Mouse (Mus musculus) urinary bladder, adult 2 months (tissue): Measurements from ENCODE around the gene F13a1. TPM values are rescaled to one million over a fixed set of nuclear protein-coding genes. Genes with fewer than 3 reads are reported as not detected.

Experiments
- DNase-seq: peaks from one replicate; pipeline ENCODE4 v3.0.0; 2022; ENCODE audit warnings: low spot score
- polyA plus RNA-seq: library from polyadenylated mRNA; depleted of rRNA; stranded (reverse); fragments of >200 nt; gene quantifications from 2 replicates; pipeline ENCODE4 v1.2.3, GENCODE M21; 2012

The F13a1 gene
- polyA plus RNA-seq, 1 experiment: 33.2 TPM

GRCm38 (mm10) chr13:36954937-36955336 lies 95.1 kb downstream of the F13a1 start:
- DNase-seq: no peak

- no peak for DNase-seq
These were observed 96.4 kb downstream of the F13a1 start for GRCm38 (mm10) chr13:36953676-36954075.

- no peak for DNase-seq
These were observed 108.2 kb downstream of the F13a1 start for GRCm38 (mm10) chr13:36941891-36942290.

GRCm38 (mm10) chr13:36932066-36932465 lies 118.0 kb downstream of the F13a1 start:
- no peak for DNase-seq

GRCm38 (mm10) chr13:36919737-36920136 lies 130.3 kb downstream of the F13a1 start:
- DNase-seq: no peak

GRCm38 (mm10) chr13:36903885-36904284 lies 146.2 kb downstream of the F13a1 start:
- DNase-seq: no peak

GRCm38 (mm10) chr13:36903447-36903846 lies 146.6 kb downstream of the F13a1 start:
- DNase-seq: no peak

- DNase-seq: no peak
These were observed 148.4 kb downstream of the F13a1 start for GRCm38 (mm10) chr13:36901603-36902002.

GRCm38 (mm10) chr13:36901016-36901415 lies 149.0 kb downstream of the F13a1 start:
- no peak for DNase-seq

- no peak for DNase-seq
These were observed 154.0 kb downstream of the F13a1 start for GRCm38 (mm10) chr13:36896061-36896460.

- no peak for DNase-seq
These were observed 156.3 kb downstream of the F13a1 start for GRCm38 (mm10) chr13:36893762-36894161.

- DNase-seq: no peak
These were observed 157.8 kb downstream of the F13a1 start for GRCm38 (mm10) chr13:36892216-36892615.

- DNase-seq: no peak
These were observed 164.1 kb downstream of the F13a1 start for GRCm38 (mm10) chr13:36885973-36886372.

GRCm38 (mm10) chr13:36839111-36839510 lies 210.9 kb downstream of the F13a1 start:
- DNase-seq: no peak
